Mouse (Mus musculus): ENCODE measurements around the gene Polr3gl. TPM values are rescaled to one million over a fixed set of nuclear protein-coding genes. Genes with fewer than 3 reads are reported as not detected.

Polr3gl gene
- polyA plus RNA-seq, 1 experiment from 2014 or later, result 40.7 TPM

Other genes starting within 250 kb of the Polr3gl start
- gene BC107364, start 141.9 kb downstream of the Polr3gl start, polyA plus RNA-seq (2016; fragmentation: Nextera tagmentation; extraction: Ambion mirVana), result not detected in 2 replicates
- gene Hfe2, start 69.0 kb downstream of the Polr3gl start, polyA plus RNA-seq (2016; fragmentation: Nextera tagmentation; extraction: Ambion mirVana), result 0.54 and 0.84 TPM in 2 replicates
- 40.4 and 40.8 TPM in 2 replicates for gene Txnip, start 36.2 kb downstream of the Polr3gl start, polyA plus RNA-seq (2016; fragmentation: Nextera tagmentation; extraction: Ambion mirVana)
- gene Gm16253, start 17.2 kb downstream of the Polr3gl start, polyA plus RNA-seq (2016; fragmentation: Nextera tagmentation; extraction: Ambion mirVana), result 1.3 and 1.7 TPM in 2 replicates
- 4.0 and 4.4 TPM in 2 replicates for gene Ankrd34a, start 2.5 kb upstream of the Polr3gl start, polyA plus RNA-seq (2016; fragmentation: Nextera tagmentation; extraction: Ambion mirVana)
- 5.8 and 6.2 TPM in 2 replicates for gene Lix1l, start 7.0 kb upstream of the Polr3gl start, polyA plus RNA-seq (2016; fragmentation: Nextera tagmentation; extraction: Ambion mirVana)
- 164 and 181 TPM in 2 replicates for gene Rbm8a, start 35.8 kb upstream of the Polr3gl start, polyA plus RNA-seq (2016; fragmentation: Nextera tagmentation; extraction: Ambion mirVana)
- gene Pex11b, start 41.2 kb upstream of the Polr3gl start, polyA plus RNA-seq (2016; fragmentation: Nextera tagmentation; extraction: Ambion mirVana), result 42.1 and 43.3 TPM in 2 replicates
- gene Gm42957, start 41.3 kb upstream of the Polr3gl start, polyA plus RNA-seq (2016; fragmentation: Nextera tagmentation; extraction: Ambion mirVana), result 0.09 TPM in 1 of 2 replicates, not detected in the other
- gene Itga10, start 51.4 kb upstream of the Polr3gl start, polyA plus RNA-seq (2016; fragmentation: Nextera tagmentation; extraction: Ambion mirVana), result 0.51 and 0.84 TPM in 2 replicates
- gene Ankrd35, start 76.0 kb upstream of the Polr3gl start, polyA plus RNA-seq (2016; fragmentation: Nextera tagmentation; extraction: Ambion mirVana), result 0.51 and 0.77 TPM in 2 replicates
- 42.2 and 43.4 TPM in 2 replicates for gene Pias3, start 102.2 kb upstream of the Polr3gl start, polyA plus RNA-seq (2016; fragmentation: Nextera tagmentation; extraction: Ambion mirVana)
- 7.5 and 8.7 TPM in 2 replicates for gene Nudt17, start 114.4 kb upstream of the Polr3gl start, polyA plus RNA-seq (2016; fragmentation: Nextera tagmentation; extraction: Ambion mirVana)
- gene Polr3c, start 133.4 kb upstream of the Polr3gl start, polyA plus RNA-seq (2016; fragmentation: Nextera tagmentation; extraction: Ambion mirVana), result 42.1 and 43.0 TPM in 2 replicates
- 79.9 and 86.2 TPM in 2 replicates for gene Rnf115, start 133.5 kb upstream of the Polr3gl start, polyA plus RNA-seq (2016; fragmentation: Nextera tagmentation; extraction: Ambion mirVana)
- gene Pdzk1, start 235.1 kb upstream of the Polr3gl start, polyA plus RNA-seq (2016; fragmentation: Nextera tagmentation; extraction: Ambion mirVana), result not detected in 2 replicates
- 0.19 and 0.21 TPM in 2 replicates for gene Cd160, start 235.2 kb upstream of the Polr3gl start, polyA plus RNA-seq (2016; fragmentation: Nextera tagmentation; extraction: Ambion mirVana)

Data from forebrain, embryonic 12.5 days (tissue).